ENCODE assay signal across 11 mouse cellular contexts in genomic region chr7:44482836-44483435, GRCm38 (mm10). TPM values are rescaled to one million over a fixed set of nuclear protein-coding genes. Genes with fewer than 3 reads are reported as not detected.
DNase-seq lines count a peak whose midpoint lies in the region; ATAC-seq and TF ChIP-seq lines count a peak whose summit lies in the region.
"Had no signal": no experiment of that assay in that cellular context is flagged by ENCODE, and none has a peak within 500 bp of the region (broad histone marks: within the 10 kb centered on the region; RNA-seq: fewer than 3 reads in every experiment).

No protein-coding gene starts in this region.

- 27% methylated on average over 3 of the region's 3 CpGs for WGBS in heart, embryonic 15.5 days
- 43% methylated on average over 3 of the region's 3 CpGs for WGBS in liver, embryonic 15.5 days (ENCODE audit: insufficient replicate concordance)
- 78% methylated on average over 3 of the region's 3 CpGs for WGBS in hindbrain, postnatal 0 days

- H3K4me2 ChIP-seq in heart, embryonic 15.5 days: peak overlapping the region; percentile 70
- peak overlapping the region; percentile 72 for H3K4me2 ChIP-seq in liver, embryonic 15.5 days
- no peak overlapping the region for H3K4me2 ChIP-seq in hindbrain, postnatal 0 days (ENCODE audit: low read depth, low read length)
- H3K4me2 ChIP-seq: embryonic facial prominence, embryonic 13.5 days had no signal

- no peak for TF ChIP-seq CTCF in hindbrain, postnatal 0 days (IDR thresholded peaks at IDR 0.05; ENCODE audit: low read depth)

- no peaks in the 10 kb centered on the region for H3K9me3 ChIP-seq in heart, embryonic 15.5 days (replicated peaks)
- H3K9me3 ChIP-seq in liver, embryonic 15.5 days (replicated peaks): no peaks in the 10 kb centered on the region
- no peaks in the 10 kb centered on the region for H3K9me3 ChIP-seq in hindbrain, postnatal 0 days (ENCODE audit: low read length)
- H3K9me3 ChIP-seq: embryonic facial prominence, embryonic 13.5 days had no signal

- no peak for ATAC-seq in heart, embryonic 15.5 days (replicated peaks; ENCODE audit: insufficient number of reproducible peaks, insufficient read depth, low FRiP score, low read depth)
- peak; percentile 97 for ATAC-seq in liver, embryonic 15.5 days (ENCODE audit: insufficient read depth)
- no peak for ATAC-seq in hindbrain, postnatal 0 days

- peak overlapping the region; percentile 41 for H3K27ac ChIP-seq in heart, embryonic 15.5 days
- H3K27ac ChIP-seq in liver, embryonic 15.5 days (replicated peaks): peak overlapping the region; percentile 91
- H3K27ac ChIP-seq in hindbrain, postnatal 0 days: no peak overlapping the region
- H3K27ac ChIP-seq: embryonic facial prominence, embryonic 13.5 days had no signal

- DNase-seq in heart, postnatal 25 days (ENCODE audit: low spot score): no peak
- DNase-seq in MEL-GATA-1-ER (ENCODE audit: extremely low read depth, low read depth): peak; percentile 80
- DNase-seq in c-Kit-positive CD71-positive TER-119-positive erythroid progenitor cells, embryonic 14.5 days (ENCODE audit: low spot score): peak; percentile 83
- DNase-seq in thymus, postnatal 10 days (ENCODE audit: low spot score in 2 of 2): no peak
- no peak for DNase-seq in hindbrain, postnatal 0 days (ENCODE audit: low spot score)
- DNase-seq: cerebellum, adult 9-11 months; kidney, adult 9 months had no signal

- intact Hi-C loops in heart, postnatal 25 days (cut with DNase I): no loop called here

- H3K27me3 ChIP-seq in heart, embryonic 15.5 days: no peaks in the 10 kb centered on the region
- peaks cover 43% of the 10 kb centered on the region for H3K27me3 ChIP-seq in liver, embryonic 15.5 days
- 0 out of 2 replicates have a peak, but pooled peaks cover 4% of the 10 kb centered on the region for H3K27me3 ChIP-seq in hindbrain, postnatal 0 days (ENCODE audit: insufficient read depth, low read length)

- no peak overlapping the region; the same call in 1 of the 2 replicates for H3K9ac ChIP-seq in heart, embryonic 15.5 days
- H3K9ac ChIP-seq in liver, embryonic 15.5 days: peak overlapping the region; percentile 58
- no peak overlapping the region for H3K9ac ChIP-seq in hindbrain, postnatal 0 days (replicated peaks; ENCODE audit: low read length)
- H3K9ac ChIP-seq: embryonic facial prominence, embryonic 13.5 days had no signal

- peaks cover 33% of the 10 kb centered on the region for H3K4me1 ChIP-seq in heart, embryonic 15.5 days (replicated peaks)
- H3K4me1 ChIP-seq in liver, embryonic 15.5 days (replicated peaks): peaks cover 58% of the 10 kb centered on the region
- no peaks in the 10 kb centered on the region for H3K4me1 ChIP-seq in hindbrain, postnatal 0 days (ENCODE audit: insufficient read depth, low read length)
- H3K4me1 ChIP-seq: embryonic facial prominence, embryonic 13.5 days had no signal

- H3K36me3 ChIP-seq in heart, embryonic 15.5 days: no peaks in the 10 kb centered on the region
- no peaks in the 10 kb centered on the region for H3K36me3 ChIP-seq in liver, embryonic 15.5 days (replicated peaks)
- no peaks in the 10 kb centered on the region for H3K36me3 ChIP-seq in hindbrain, postnatal 0 days (ENCODE audit: insufficient read depth, low read length)
- H3K36me3 ChIP-seq: embryonic facial prominence, embryonic 13.5 days had no signal

- peak overlapping the region; percentile 36 for H3K4me3 ChIP-seq in heart, embryonic 15.5 days
- H3K4me3 ChIP-seq in liver, embryonic 15.5 days (replicated peaks): peak overlapping the region; percentile 22
- no peak overlapping the region for H3K4me3 ChIP-seq in hindbrain, postnatal 0 days (ENCODE audit: low read length)
- H3K4me3 ChIP-seq: embryonic facial prominence, embryonic 13.5 days; hindbrain, embryonic 10.5 days had no signal

RNA-seq across cellular contexts. Expression of gene Emc10, which starts 13.4 kb away (rescaled TPM):
- polyA plus RNA-seq in heart, embryonic 15.5 days (2015; fragmentation: Nextera tagmentation; extraction: Ambion mirVana): 81.6 and 109 TPM in 2 replicates
- 10 to 100 TPM; 96.9 to 99.6 TPM for total RNA-seq in heart, postnatal 25 days (2021)
- 45.9 and 55.4 TPM in 2 replicates for polyA plus RNA-seq in liver, embryonic 15.5 days (2015; fragmentation: Nextera tagmentation; extraction: Ambion mirVana)
- 311 and 319 TPM in 2 replicates for total RNA-seq in hindbrain, postnatal 0 days (2014; rRNA removed)
- polyA plus RNA-seq in hindbrain, postnatal 0 days (2015; fragmentation: Nextera tagmentation; extraction: Ambion mirVana): 138 and 152 TPM in 2 replicates

RNA-seq across cellular contexts. Expression of gene Fam71e1, which starts 13.4 kb away (rescaled TPM):
- 8.7 and 11.5 TPM in 2 replicates for polyA plus RNA-seq in heart, embryonic 15.5 days (2015; fragmentation: Nextera tagmentation; extraction: Ambion mirVana)
- total RNA-seq in heart, postnatal 25 days (2021): 1 to 10 TPM; 3.7 to 4.0 TPM
- polyA plus RNA-seq in liver, embryonic 15.5 days (2015; fragmentation: Nextera tagmentation; extraction: Ambion mirVana): 1.7 and 2.0 TPM in 2 replicates
- total RNA-seq in hindbrain, postnatal 0 days (2014; rRNA removed): 19.7 and 19.8 TPM in 2 replicates
- 26.7 and 31.9 TPM in 2 replicates for polyA plus RNA-seq in hindbrain, postnatal 0 days (2015; fragmentation: Nextera tagmentation; extraction: Ambion mirVana)

RNA-seq across cellular contexts. Expression of gene Josd2, which starts 15.2 kb away (rescaled TPM):
- 134 and 146 TPM in 2 replicates for polyA plus RNA-seq in heart, embryonic 15.5 days (2015; fragmentation: Nextera tagmentation; extraction: Ambion mirVana)
- 100 to 1,000 TPM; 158 to 161 TPM for total RNA-seq in heart, postnatal 25 days (2021)
- polyA plus RNA-seq in liver, embryonic 15.5 days (2015; fragmentation: Nextera tagmentation; extraction: Ambion mirVana): 175 and 198 TPM in 2 replicates
- total RNA-seq in hindbrain, postnatal 0 days (2014; rRNA removed): 32.7 and 44.5 TPM in 2 replicates
- 28.3 and 32.7 TPM in 2 replicates for polyA plus RNA-seq in hindbrain, postnatal 0 days (2015; fragmentation: Nextera tagmentation; extraction: Ambion mirVana)

RNA-seq across cellular contexts. Expression of gene Aspdh, which starts 17.7 kb away (rescaled TPM):
- 0.43 and 0.74 TPM in 2 replicates for polyA plus RNA-seq in heart, embryonic 15.5 days (2015; fragmentation: Nextera tagmentation; extraction: Ambion mirVana)
- total RNA-seq in heart, postnatal 25 days (2021): 1 to 10 TPM in 1 of 2 experiments, under 1 TPM in 1; 0.70 to 1.3 TPM
- 14.3 and 17.3 TPM in 2 replicates for polyA plus RNA-seq in liver, embryonic 15.5 days (2015; fragmentation: Nextera tagmentation; extraction: Ambion mirVana)
- total RNA-seq in hindbrain, postnatal 0 days (2014; rRNA removed): 10.2 and 15.5 TPM in 2 replicates
- 3.1 and 3.8 TPM in 2 replicates for polyA plus RNA-seq in hindbrain, postnatal 0 days (2015; fragmentation: Nextera tagmentation; extraction: Ambion mirVana)

RNA-seq across cellular contexts. Expression of gene Mybpc2, which starts 41.5 kb away (rescaled TPM):
- polyA plus RNA-seq in heart, embryonic 15.5 days (2015; fragmentation: Nextera tagmentation; extraction: Ambion mirVana): 2.7 and 3.9 TPM in 2 replicates
- 10 to 100 TPM; 16.0 to 22.8 TPM for total RNA-seq in heart, postnatal 25 days (2021)
- 0.08 and 0.10 TPM in 2 replicates for polyA plus RNA-seq in liver, embryonic 15.5 days (2015; fragmentation: Nextera tagmentation; extraction: Ambion mirVana)
- total RNA-seq in hindbrain, postnatal 0 days (2014; rRNA removed): 0.14 and 0.47 TPM in 2 replicates
- 0.19 and 0.25 TPM in 2 replicates for polyA plus RNA-seq in hindbrain, postnatal 0 days (2015; fragmentation: Nextera tagmentation; extraction: Ambion mirVana)

Comparison
In these comparisons a context has a peak if more than half of its experiments do, and no peak if none do; other contexts are left out.
1. DNase-seq: peak in MEL-GATA-1-ER (single experiment) and c-Kit-positive CD71-positive TER-119-positive erythroid progenitor cells, embryonic 14.5 days (single experiment); none in heart, postnatal 25 days (single experiment), thymus, postnatal 10 days (0 of 2) and hindbrain, postnatal 0 days (single experiment).